Mouse (Mus musculus) stomach, embryonic 15.5 days (tissue): ENCODE data around the gene Acot6. TPM values are rescaled to one million over a fixed set of nuclear protein-coding genes. Genes with fewer than 3 reads are reported as not detected.

Experiments
- ATAC-seq: fragments of 200-750 bp; cut with Nextera tagmentation; 2 replicates; pipeline ENCODE4 v1.8.0; 2017; ENCODE audit warnings: low read depth, moderate number of reproducible peaks, moderate TSS enrichment; ENCODE audit not compliant: insufficient read depth, low FRiP score
- H3K27ac ChIP-seq: fragments of 300-500 bp; sonication (generic); 2 replicates; pipeline ENCODE4 v1.5.1; 2015; ENCODE audit warnings: mild to moderate bottlenecking, inconsistent platforms
- H3K27me3 ChIP-seq: fragments of 300-500 bp; sonication (generic); replicated peaks from 2 replicates; pipeline ENCODE4 v1.6.1; 2015; ENCODE audit warnings: inconsistent platforms
- H3K36me3 ChIP-seq: fragments of 300-500 bp; sonication (generic); 2 replicates; pipeline ENCODE4 v1.6.1; 2015; ENCODE audit warnings: inconsistent platforms
- H3K4me1 ChIP-seq: fragments of 300-500 bp; sonication (generic); 2 replicates; pipeline ENCODE4 v1.6.1; 2015; ENCODE audit warnings: inconsistent platforms
- H3K4me2 ChIP-seq: fragments of 300-500 bp; sonication (generic); 2 replicates; pipeline ENCODE4 v1.6.1; 2015; ENCODE audit warnings: mild to moderate bottlenecking, inconsistent platforms
- H3K4me3 ChIP-seq: fragments of 300-500 bp; sonication (generic); replicated peaks from 2 replicates; pipeline ENCODE4 v1.5.1; 2015; ENCODE audit warnings: inconsistent platforms
- H3K9ac ChIP-seq: fragments of 300-500 bp; sonication (generic); 2 replicates; pipeline ENCODE4 v1.6.1; 2015; ENCODE audit warnings: inconsistent platforms
- H3K9me3 ChIP-seq: fragments of 300-500 bp; sonication (generic); 2 replicates; pipeline ENCODE4 v1.6.1; 2016; ENCODE audit warnings: inconsistent platforms
- WGBS: fragments of 180-500 bp; shearing (Covaris S2); methylation state at CpG from one replicate; pipeline ENCODE4 v1.1.7; 2015; 5-methylcytosine and 5-hydroxymethylcytosine counted together
- polyA plus RNA-seq: library from polyadenylated mRNA; unstranded; fragments of >200 nt; fragmentation: Nextera tagmentation; extraction: Ambion mirVana; gene quantifications from 2 replicates; pipeline ENCODE4 v1.2.1, GENCODE M21; 2015

Gene Acot6
- polyA plus RNA-seq, 1 experiment from 2014 or later, result 1.7 TPM

GRCm38 (mm10) chr12:84107692-84108091, 7.2 kb downstream of the Acot6 start:
- H3K4me3 ChIP-seq, result no peak overlapping the region
- H3K4me2 ChIP-seq, result no peak overlapping the region
- H3K9me3 ChIP-seq, result no peaks in the 10 kb centered on the region
- WGBS, result 72% methylated on average over 1 of the region's 1 CpGs
- H3K27ac ChIP-seq, result no peak overlapping the region
- ATAC-seq, result no peak
- no peaks in the 10 kb centered on the region for H3K4me1 ChIP-seq
- H3K36me3 ChIP-seq, result no peaks in the 10 kb centered on the region; the same call in 1 of the 2 replicates
- H3K27me3 ChIP-seq, result no peaks in the 10 kb centered on the region
- H3K9ac ChIP-seq, result no peak overlapping the region

- no peaks in the 10 kb centered on the region for H3K9me3 ChIP-seq
- no peak overlapping the region for H3K4me3 ChIP-seq
- no peak overlapping the region for H3K4me2 ChIP-seq
- H3K9ac ChIP-seq, result no peak overlapping the region
- H3K36me3 ChIP-seq, result no peaks in the 10 kb centered on the region; the same call in 1 of the 2 replicates
- no peak for ATAC-seq
- H3K27ac ChIP-seq, result no peak overlapping the region
- WGBS, result 66% methylated on average over 1 of the region's 1 CpGs
- H3K4me1 ChIP-seq, result peaks cover 5% of the 10 kb centered on the region; the same call in 1 of the 2 replicates
- H3K27me3 ChIP-seq, result no peaks in the 10 kb centered on the region
Observed at GRCm38 (mm10) chr12:84109924-84110323, 9.5 kb downstream of the Acot6 start.

- peaks cover 9% of the 10 kb centered on the region; the same call in 1 of the 2 replicates for H3K4me1 ChIP-seq
- no peak overlapping the region for H3K27ac ChIP-seq
- H3K4me3 ChIP-seq, result no peak overlapping the region
- H3K4me2 ChIP-seq, result no peak overlapping the region
- no peaks in the 10 kb centered on the region for H3K9me3 ChIP-seq
- ATAC-seq, result no peak
- H3K27me3 ChIP-seq, result no peaks in the 10 kb centered on the region
- H3K9ac ChIP-seq, result no peak overlapping the region
- WGBS, result 86% methylated on average over 4 of the region's 4 CpGs
- no peaks in the 10 kb centered on the region; the same call in 1 of the 2 replicates for H3K36me3 ChIP-seq
Observed at GRCm38 (mm10) chr12:84110814-84111213, 10.4 kb downstream of the Acot6 start.

GRCm38 (mm10) chr12:84113676-84114075, 13.2 kb downstream of the Acot6 start:
- peak overlapping the region; percentile 83 for H3K4me3 ChIP-seq
- no peaks in the 10 kb centered on the region for H3K9me3 ChIP-seq
- H3K27me3 ChIP-seq, result no peaks in the 10 kb centered on the region
- 33% methylated on average over 6 of the region's 6 CpGs for WGBS
- peak overlapping the region; percentile 71 for H3K4me2 ChIP-seq
- H3K27ac ChIP-seq, result no peak overlapping the region
- ATAC-seq, result no peak
- no peaks in the 10 kb centered on the region; the same call in 1 of the 2 replicates for H3K36me3 ChIP-seq
- peaks cover 9% of the 10 kb centered on the region; the same call in 1 of the 2 replicates for H3K4me1 ChIP-seq
- no peak overlapping the region for H3K9ac ChIP-seq

- H3K4me2 ChIP-seq, result peak within 1 kb of the TSS; percentile 71
- 2% methylated on average over 33 of the region's 35 CpGs for WGBS
- peak; percentile 95 for ATAC-seq
- peak within 1 kb of the TSS; percentile 83 for H3K4me3 ChIP-seq
- peaks cover 9% of the 10 kb centered on the region; the same call in 1 of the 2 replicates for H3K4me1 ChIP-seq
- H3K36me3 ChIP-seq, result no peaks in the 10 kb centered on the region; the same call in 1 of the 2 replicates
- no peaks in the 10 kb centered on the region for H3K27me3 ChIP-seq
- H3K9me3 ChIP-seq, result no peaks in the 10 kb centered on the region
- peak within 1 kb of the TSS; percentile 72 for H3K27ac ChIP-seq
- peak within 1 kb of the TSS; percentile 37; the same call in 1 of the 2 replicates for H3K9ac ChIP-seq
Observed at GRCm38 (mm10) chr12:84114153-84114994, 13.9 kb downstream of the Acot6 start, which contains the start of gene Dnal1. Gene Dnal1 (plus strand): TSS chr12:84114366.

GRCm38 (mm10) chr12:84119584-84119983, 19.1 kb downstream of the Acot6 start:
- no peaks in the 10 kb centered on the region for H3K9me3 ChIP-seq
- no peaks in the 10 kb centered on the region for H3K27me3 ChIP-seq
- no peak overlapping the region for H3K4me3 ChIP-seq
- no peak overlapping the region for H3K9ac ChIP-seq
- H3K4me2 ChIP-seq, result no peak overlapping the region
- 93% methylated on average over 5 of the region's 5 CpGs for WGBS
- peaks cover 7% of the 10 kb centered on the region; the same call in 1 of the 2 replicates for H3K4me1 ChIP-seq
- no peak overlapping the region for H3K27ac ChIP-seq
- ATAC-seq, result no peak
- H3K36me3 ChIP-seq, result no peaks in the 10 kb centered on the region

GRCm38 (mm10) chr12:84125892-84126291, 25.4 kb downstream of the Acot6 start:
- Histone ChIP-seq H3K4me1 (no peaks in the 10 kb centered on the region), H3K9ac (no peak overlapping the region), H3K4me2 (no peak overlapping the region), H3K27ac (no peak overlapping the region), H3K4me3 (no peak overlapping the region), H3K9me3 (no peaks in the 10 kb centered on the region), H3K36me3 (no peaks in the 10 kb centered on the region), H3K27me3 (no peaks in the 10 kb centered on the region)
- no peak for ATAC-seq
- 66% methylated on average over 12 of the region's 12 CpGs for WGBS

GRCm38 (mm10) chr12:84126899-84127298, 26.4 kb downstream of the Acot6 start:
- H3K9me3 ChIP-seq, result no peaks in the 10 kb centered on the region
- 82% methylated on average over 2 of the region's 2 CpGs for WGBS
- H3K9ac ChIP-seq, result no peak overlapping the region
- H3K4me2 ChIP-seq, result no peak overlapping the region
- no peaks in the 10 kb centered on the region for H3K4me1 ChIP-seq
- no peaks in the 10 kb centered on the region for H3K27me3 ChIP-seq
- H3K27ac ChIP-seq, result no peak overlapping the region
- H3K36me3 ChIP-seq, result peaks cover 4% of the 10 kb centered on the region
- no peak for ATAC-seq
- no peak overlapping the region for H3K4me3 ChIP-seq

GRCm38 (mm10) chr12:84128576-84128975, 28.1 kb downstream of the Acot6 start:
- H3K4me2 ChIP-seq, result no peak overlapping the region
- 86% methylated on average over 6 of the region's 6 CpGs for WGBS
- no peaks in the 10 kb centered on the region for H3K4me1 ChIP-seq
- H3K9me3 ChIP-seq, result no peaks in the 10 kb centered on the region
- peaks cover 4% of the 10 kb centered on the region for H3K36me3 ChIP-seq
- no peaks in the 10 kb centered on the region for H3K27me3 ChIP-seq
- no peak overlapping the region for H3K27ac ChIP-seq
- H3K4me3 ChIP-seq, result no peak overlapping the region
- no peak for ATAC-seq
- no peak overlapping the region for H3K9ac ChIP-seq

- Histone ChIP-seq H3K9ac (no peak overlapping the region), H3K4me3 (no peak overlapping the region), H3K9me3 (no peaks in the 10 kb centered on the region), H3K27ac (no peak overlapping the region), H3K36me3 (peaks cover 4% of the 10 kb centered on the region), H3K4me1 (no peaks in the 10 kb centered on the region), H3K4me2 (no peak overlapping the region), H3K27me3 (no peaks in the 10 kb centered on the region)
- no peak for ATAC-seq
- WGBS, result 86% methylated on average over 8 of the region's 8 CpGs
Observed at GRCm38 (mm10) chr12:84129931-84130330, 29.5 kb downstream of the Acot6 start.

- no peak overlapping the region for H3K9ac ChIP-seq
- no peaks in the 10 kb centered on the region for H3K4me1 ChIP-seq
- no peak overlapping the region for H3K27ac ChIP-seq
- no peak overlapping the region for H3K4me3 ChIP-seq
- H3K4me2 ChIP-seq, result no peak overlapping the region
- 64% methylated on average over 3 of the region's 3 CpGs for WGBS
- ATAC-seq, result no peak
- no peaks in the 10 kb centered on the region for H3K9me3 ChIP-seq
- no peaks in the 10 kb centered on the region for H3K27me3 ChIP-seq
- H3K36me3 ChIP-seq, result peaks cover 7% of the 10 kb centered on the region
Observed at GRCm38 (mm10) chr12:84132265-84132664, 31.8 kb downstream of the Acot6 start.

GRCm38 (mm10) chr12:84137131-84137530, 36.7 kb downstream of the Acot6 start:
- WGBS, result 95% methylated on average over 7 of the region's 7 CpGs
- H3K9ac ChIP-seq, result no peak overlapping the region
- no peaks in the 10 kb centered on the region for H3K27me3 ChIP-seq
- H3K4me2 ChIP-seq, result no peak overlapping the region
- no peak for ATAC-seq
- H3K4me3 ChIP-seq, result no peak overlapping the region
- peaks cover 3% of the 10 kb centered on the region; the same call in 1 of the 2 replicates for H3K36me3 ChIP-seq
- no peak overlapping the region for H3K27ac ChIP-seq
- H3K4me1 ChIP-seq, result no peaks in the 10 kb centered on the region
- no peaks in the 10 kb centered on the region for H3K9me3 ChIP-seq
